Mouse (Mus musculus) thymus, postnatal 14 days (tissue): ENCODE results near the gene Slc24a4.
"Not testable (repeated sequence)": the region's sequence is repeated elsewhere in the genome, so short reads cannot be mapped to it uniquely, and the experiment has no call there.

ENCODE experiments used
- DNase-seq: peaks from one replicate; pipeline ENCODE4 v3.0.0; 2021

Gene Slc24a4

DNA sequence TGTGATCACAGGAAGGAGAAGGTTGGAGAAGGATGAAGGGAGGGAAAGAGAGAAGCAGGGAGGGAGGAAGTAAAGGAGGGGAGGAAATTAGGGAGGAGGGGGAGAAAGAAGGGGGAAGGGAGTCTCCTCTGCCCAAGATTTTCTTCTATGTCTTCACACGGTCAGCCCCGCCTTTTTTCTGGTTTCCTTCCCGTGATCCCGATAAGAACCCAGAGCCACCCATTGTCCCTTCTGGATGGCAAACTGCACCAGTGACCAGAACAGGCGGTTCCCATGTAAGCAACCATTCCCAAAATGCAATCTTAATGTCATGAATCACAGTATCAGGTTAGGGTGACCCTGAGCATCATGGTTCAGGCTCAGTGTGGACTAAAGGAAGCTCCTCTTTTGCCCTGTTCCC is 38.8 kb downstream of the Slc24a4 start:
- no peak for DNase-seq

GRCm38 (mm10) chr12:102172746-102173145 is 44.2 kb downstream of the Slc24a4 start:
- DNase-seq, result no peak

DNA sequence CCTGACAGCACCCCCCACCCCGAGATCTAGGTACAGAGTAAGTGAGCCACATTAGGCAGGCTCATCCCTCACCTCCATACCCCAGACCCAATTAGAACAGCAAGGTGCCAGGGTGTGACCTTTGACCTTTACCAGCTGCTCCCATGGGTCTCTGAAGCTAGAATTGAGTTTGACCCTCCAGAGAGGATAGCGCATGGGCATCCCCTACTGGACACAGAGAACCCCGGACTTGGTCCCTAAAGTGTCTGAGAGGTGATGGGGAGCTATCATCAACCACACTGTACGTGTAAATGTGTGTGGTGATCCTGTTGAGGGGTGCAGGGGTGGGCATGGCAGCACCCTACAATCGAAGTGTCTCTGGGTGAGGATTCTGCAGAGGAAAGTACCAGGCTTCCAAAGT is 44.8 kb downstream of the Slc24a4 start:
- DNase-seq, result no peak

DNA sequence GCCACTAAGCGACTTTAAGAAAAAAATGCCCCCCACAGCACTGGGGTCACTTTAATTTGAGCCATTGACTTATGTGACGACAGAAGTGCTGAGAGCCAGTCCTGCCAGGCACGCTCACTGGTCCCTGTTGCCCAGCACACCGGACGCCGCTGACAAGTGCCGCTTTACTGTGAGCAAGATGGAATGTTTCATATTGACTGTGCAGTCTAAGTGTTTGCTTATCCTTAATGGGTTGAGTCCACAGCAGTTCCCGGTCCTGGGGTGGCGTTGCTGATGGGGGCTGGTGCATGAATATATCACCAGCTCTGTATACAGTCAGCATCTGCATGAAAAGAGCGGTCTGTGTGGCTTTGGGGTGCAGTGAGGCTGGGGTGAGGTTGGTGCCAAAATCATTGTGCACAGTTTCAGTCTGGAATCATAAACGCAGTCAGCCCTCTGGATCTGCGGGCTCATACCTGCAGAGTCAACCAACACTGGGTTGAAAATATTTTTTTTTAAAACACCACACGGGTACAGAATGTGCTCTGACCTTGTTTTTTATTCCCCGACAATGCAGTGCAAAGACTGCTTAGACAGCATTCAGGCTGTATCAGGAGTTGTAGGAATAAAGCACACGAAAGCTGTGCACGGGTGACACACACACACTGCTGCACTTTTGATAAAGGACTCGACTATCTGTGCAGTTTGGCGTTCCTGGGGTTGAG is 52.0 kb downstream of the Slc24a4 start:
- DNase-seq, result no peak

- DNase-seq, result peak; percentile 68
Measured at GRCm38 (mm10) chr12:102181799-102182357, 53.3 kb downstream of the Slc24a4 start.

DNA sequence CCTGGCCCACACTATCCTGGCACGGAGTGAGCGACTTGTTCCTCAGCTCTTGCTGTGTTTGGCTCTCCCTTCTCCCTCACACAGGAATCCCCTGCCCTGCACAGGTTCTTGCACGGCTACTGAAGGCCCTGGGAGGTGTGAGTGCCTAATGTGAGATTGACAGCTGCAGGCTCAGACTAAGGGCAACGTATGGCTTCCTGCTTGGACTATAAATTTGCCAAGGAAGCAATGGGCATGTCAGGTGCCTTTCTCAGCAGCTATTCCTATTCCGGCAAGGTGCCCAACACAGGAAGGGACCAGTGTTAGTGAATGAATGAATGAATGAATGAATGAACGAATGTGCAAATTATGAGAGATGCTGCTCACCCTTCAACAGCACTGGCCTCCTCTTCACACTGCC is 54.1 kb downstream of the Slc24a4 start:
- no peak for DNase-seq

DNA sequence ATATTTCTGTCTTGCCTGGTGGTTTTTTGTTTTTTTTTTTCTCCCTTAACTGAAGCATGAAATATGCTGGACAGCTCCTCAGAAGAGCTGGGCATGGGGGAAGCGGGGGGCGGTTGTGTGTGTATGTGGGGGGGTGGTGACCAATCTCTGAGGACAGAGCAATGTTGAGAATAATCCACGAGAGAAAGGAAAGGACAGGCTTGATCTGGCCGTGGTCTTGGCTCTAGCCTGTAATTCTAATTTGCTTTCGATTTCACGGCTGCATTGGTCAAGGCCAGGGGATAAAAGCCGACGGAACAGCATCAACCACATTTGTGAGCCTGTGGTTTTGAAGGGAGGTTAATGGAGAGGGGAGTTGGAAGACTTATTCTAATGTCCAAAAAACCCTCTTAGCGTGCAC is 54.7 kb downstream of the Slc24a4 start:
- no peak for DNase-seq

GRCm38 (mm10) chr12:102190820-102191219 is 62.3 kb downstream of the Slc24a4 start:
- DNase-seq, result no peak

- no peak for DNase-seq
Measured at GRCm38 (mm10) chr12:102201516-102201915, 73.0 kb downstream of the Slc24a4 start.

- no peak for DNase-seq
Measured at GRCm38 (mm10) chr12:102202901-102203300, 74.4 kb downstream of the Slc24a4 start.

- DNase-seq, result no peak
Measured at GRCm38 (mm10) chr12:102206471-102206870, 77.9 kb downstream of the Slc24a4 start.

GRCm38 (mm10) chr12:102207245-102207644 is 78.7 kb downstream of the Slc24a4 start:
- no peak for DNase-seq

DNA sequence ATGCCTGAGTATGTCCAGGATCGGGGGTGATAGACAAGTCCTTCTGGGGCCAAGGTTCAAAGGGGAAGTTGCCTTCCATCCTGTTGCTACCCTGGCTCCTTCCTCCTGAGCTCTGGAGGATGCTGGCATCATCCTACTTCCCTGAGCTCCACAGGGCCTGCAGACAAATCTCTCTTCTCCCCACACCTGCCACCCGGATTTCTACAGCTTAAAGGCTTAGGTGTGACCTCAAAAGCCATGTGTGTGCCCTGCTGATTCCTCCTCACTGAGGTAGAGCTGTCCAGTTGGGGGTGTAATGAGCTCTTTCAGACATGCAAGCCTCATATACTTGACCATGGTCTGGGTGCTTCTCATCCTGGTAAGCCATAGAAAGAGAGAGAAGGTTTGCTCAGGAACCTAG is 82.3 kb downstream of the Slc24a4 start:
- no peak for DNase-seq

GRCm38 (mm10) chr12:102223404-102223803 is 94.9 kb downstream of the Slc24a4 start:
- DNase-seq, result no peak

DNA sequence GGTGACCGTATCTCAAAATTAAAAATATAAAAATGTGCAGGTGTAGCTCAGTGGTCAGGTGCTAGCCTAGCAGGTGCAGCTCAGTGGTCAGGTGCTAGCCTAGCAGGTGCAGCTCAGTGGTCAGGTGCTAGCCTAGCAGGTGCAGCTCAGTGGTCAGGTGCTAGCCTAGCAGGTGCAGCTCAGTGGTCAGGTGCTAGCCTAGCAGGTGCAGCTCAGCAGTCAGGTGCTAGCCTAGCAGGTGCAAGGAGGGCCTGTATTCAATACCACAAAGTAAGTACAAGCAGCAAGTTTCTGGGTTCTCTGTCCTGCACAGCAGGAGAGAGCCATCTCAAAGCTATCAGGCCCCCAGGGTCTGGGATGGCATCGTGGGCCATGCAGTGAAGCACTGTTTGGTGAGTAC is 95.6 kb downstream of the Slc24a4 start:
- not testable (repeated sequence) for DNase-seq

DNA sequence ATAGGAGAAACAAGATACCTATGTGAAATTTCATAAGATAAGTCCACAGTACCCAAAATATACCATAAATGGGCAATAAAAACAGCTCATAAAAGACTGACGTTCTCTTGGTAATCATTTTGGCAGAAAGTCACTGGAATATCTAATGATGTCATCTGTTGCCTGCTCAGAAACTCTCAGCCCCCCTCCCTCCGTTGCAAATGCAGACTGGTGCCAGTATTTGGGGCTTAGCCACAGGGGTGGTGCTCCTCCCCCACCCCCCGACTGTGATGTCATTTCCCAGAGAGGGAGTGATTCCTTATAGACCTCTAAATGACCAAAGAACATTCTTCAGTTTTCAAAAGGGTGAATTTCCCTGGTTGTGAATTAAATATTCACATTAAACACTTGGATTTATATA is 96.6 kb downstream of the Slc24a4 start:
- DNase-seq, result no peak

- DNase-seq, result no peak
Measured at GRCm38 (mm10) chr12:102235551-102235950, 107.0 kb downstream of the Slc24a4 start.

- no peak for DNase-seq
Measured at GRCm38 (mm10) chr12:102236317-102236716, 107.8 kb downstream of the Slc24a4 start.

- no peak for DNase-seq
Measured at GRCm38 (mm10) chr12:102242076-102242722, 113.7 kb downstream of the Slc24a4 start.

DNA sequence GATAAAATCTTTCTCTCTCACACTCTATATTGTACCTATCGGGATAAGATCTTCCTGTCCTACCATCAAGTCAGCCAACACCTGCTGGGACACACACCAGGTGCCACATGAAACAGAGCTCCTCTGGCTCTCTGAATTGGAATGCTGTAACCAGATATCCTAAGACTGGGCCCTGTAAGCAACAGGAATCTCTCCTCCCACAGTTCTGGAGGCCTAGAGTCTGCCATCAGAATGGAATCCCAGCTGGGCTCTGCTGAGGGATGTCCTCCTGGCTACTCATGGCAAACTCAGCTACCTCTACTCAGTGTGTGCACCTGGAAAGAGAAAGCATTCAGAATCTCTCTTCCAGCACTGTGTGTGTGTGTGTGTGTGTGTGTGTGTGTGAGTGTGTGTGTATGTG is 115.4 kb downstream of the Slc24a4 start:
- DNase-seq, result no peak

GRCm38 (mm10) chr12:102246226-102246625 is 117.7 kb downstream of the Slc24a4 start:
- no peak for DNase-seq

- no peak for DNase-seq
Measured at GRCm38 (mm10) chr12:102248104-102248503, 119.6 kb downstream of the Slc24a4 start.

- no peak for DNase-seq
Measured at GRCm38 (mm10) chr12:102250316-102250715, 121.8 kb downstream of the Slc24a4 start.

DNA sequence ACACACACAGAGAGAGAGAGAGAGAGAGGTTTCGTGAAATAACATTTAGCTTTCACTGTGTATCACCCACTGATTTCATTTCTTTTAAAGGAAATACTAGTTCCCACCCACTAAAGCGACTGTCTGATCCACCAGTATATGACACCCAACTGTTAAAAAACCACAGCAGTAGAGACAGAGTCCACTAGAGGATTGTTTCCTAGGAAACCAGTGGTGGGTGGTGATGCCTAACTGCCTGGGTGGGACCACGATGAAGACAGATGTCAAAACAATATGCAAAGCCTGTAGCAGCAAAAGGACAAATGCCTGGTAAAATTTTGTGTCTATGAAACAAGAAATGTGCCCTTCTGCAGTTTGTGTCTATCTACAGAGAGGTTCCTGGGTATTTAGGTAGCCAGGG is 122.5 kb downstream of the Slc24a4 start:
- no peak for DNase-seq
